Mouse (Mus musculus): Measurements from ENCODE around the gene Il9r. TPM values are rescaled to one million over a fixed set of nuclear protein-coding genes. Genes with fewer than 3 reads are reported as not detected.

Gene Il9r
- polyA plus RNA-seq, 2 experiments = 0.21 to 0.54 TPM

DNA sequence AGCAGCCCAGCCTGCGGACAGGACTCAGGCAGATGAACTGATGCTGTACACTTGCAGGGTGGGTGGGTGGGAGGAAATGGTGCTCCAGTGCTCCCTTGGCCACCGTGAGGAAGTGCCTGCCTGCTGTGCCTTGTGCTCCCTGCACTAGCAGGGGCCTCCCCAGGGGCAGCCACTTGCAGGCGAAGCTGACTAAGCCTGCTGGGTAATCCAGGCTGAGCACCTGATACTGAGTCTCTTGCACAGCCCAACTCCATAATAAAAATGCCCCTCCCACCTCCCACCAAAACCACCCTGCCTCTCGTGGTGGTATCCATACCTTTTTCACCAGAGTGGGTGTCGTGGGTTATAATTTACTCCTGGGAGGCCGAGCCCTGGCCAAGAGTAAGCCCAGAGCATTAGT, 849 bp downstream of the Il9r start:
- WGBS = 43% methylated on average over 6 of the region's 6 CpGs
- Histone ChIP-seq H3K4me1 (ENCODE audit: control insufficient read depth, insufficient read depth, low read length) (no peaks in the 10 kb centered on the region), H3K4me2 (replicated peaks; ENCODE audit: low read depth, low read length, severe bottlenecking) (no peak overlapping the region), H3K27me3 (ENCODE audit: control insufficient read depth, insufficient read depth, low read length) (no peaks in the 10 kb centered on the region), H3K27ac (replicated peaks; ENCODE audit: low read depth, low read length) (no peak overlapping the region), H3K9me3 (ENCODE audit: control insufficient read depth, low read length) (no peaks in the 10 kb centered on the region), H3K4me3 (replicated peaks; ENCODE audit: low read length) (no peak overlapping the region), H3K9ac (ENCODE audit: low read depth, low read length, severe bottlenecking) (no peak overlapping the region), H3K36me3 (ENCODE audit: control insufficient read depth, insufficient read depth, low read length) (no peaks in the 10 kb centered on the region)
- ATAC-seq (ENCODE audit: low FRiP score, low read depth) (no peak; the same call in 1 of the 2 replicates), DNase-seq (ENCODE audit: low spot score) (no peak)
- no peak for TF ChIP-seq POLR2A (IDR thresholded peaks at IDR 0.05; ENCODE audit: borderline replicate concordance, extremely low read depth, insufficient read depth, insufficient read length)

DNA sequence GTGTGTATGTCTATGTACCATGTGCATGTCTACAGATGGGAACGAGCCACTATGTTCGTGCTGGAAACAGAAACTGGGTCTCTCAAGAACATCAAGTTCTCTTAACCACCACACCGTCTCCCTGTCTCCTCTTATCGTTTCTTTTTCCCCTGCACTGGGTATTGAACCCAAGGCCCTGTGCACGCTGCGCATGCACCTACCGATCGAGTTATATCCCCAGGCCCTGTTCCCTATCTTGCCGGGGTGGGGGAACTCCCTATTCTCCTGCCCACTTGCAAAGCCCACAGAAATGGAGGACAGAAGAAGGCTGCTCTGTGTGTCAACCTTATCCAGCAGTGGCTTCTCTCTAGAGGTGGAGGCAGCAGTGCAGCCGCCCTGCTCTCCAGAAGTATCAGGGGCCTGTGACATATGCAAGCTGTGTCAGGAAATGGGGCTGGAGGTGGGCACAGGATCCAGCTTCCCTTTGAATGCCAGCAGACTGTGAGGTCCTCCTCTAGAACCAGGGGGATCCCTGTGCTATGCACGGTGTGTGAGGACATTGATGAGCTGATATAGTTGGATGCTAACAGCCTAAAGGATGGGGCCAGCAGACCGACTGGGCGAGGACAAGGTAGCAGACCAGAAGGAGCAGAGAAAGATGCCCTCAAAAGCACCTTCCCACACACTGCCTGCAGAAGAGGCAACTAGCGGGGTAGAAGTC, 1.7 kb downstream of the Il9r start:
- Histone ChIP-seq H3K4me3 (replicated peaks; ENCODE audit: low read length) (no peak overlapping the region), H3K9me3 (ENCODE audit: control insufficient read depth, low read length) (no peaks in the 10 kb centered on the region), H3K9ac (ENCODE audit: low read depth, low read length, severe bottlenecking) (no peak overlapping the region), H3K27me3 (ENCODE audit: control insufficient read depth, insufficient read depth, low read length) (no peaks in the 10 kb centered on the region), H3K27ac (replicated peaks; ENCODE audit: low read depth, low read length) (no peak overlapping the region), H3K4me2 (replicated peaks; ENCODE audit: low read depth, low read length, severe bottlenecking) (no peak overlapping the region), H3K36me3 (ENCODE audit: control insufficient read depth, insufficient read depth, low read length) (no peaks in the 10 kb centered on the region), H3K4me1 (ENCODE audit: control insufficient read depth, insufficient read depth, low read length) (no peaks in the 10 kb centered on the region)
- TF ChIP-seq POLR2A (IDR thresholded peaks at IDR 0.05; ENCODE audit: borderline replicate concordance, extremely low read depth, insufficient read depth, insufficient read length) = no peak
- DNase-seq (ENCODE audit: low spot score) (no peak), ATAC-seq (ENCODE audit: low FRiP score, low read depth) (no peak)
- 67% methylated on average over 14 of the region's 14 CpGs for WGBS

DNA sequence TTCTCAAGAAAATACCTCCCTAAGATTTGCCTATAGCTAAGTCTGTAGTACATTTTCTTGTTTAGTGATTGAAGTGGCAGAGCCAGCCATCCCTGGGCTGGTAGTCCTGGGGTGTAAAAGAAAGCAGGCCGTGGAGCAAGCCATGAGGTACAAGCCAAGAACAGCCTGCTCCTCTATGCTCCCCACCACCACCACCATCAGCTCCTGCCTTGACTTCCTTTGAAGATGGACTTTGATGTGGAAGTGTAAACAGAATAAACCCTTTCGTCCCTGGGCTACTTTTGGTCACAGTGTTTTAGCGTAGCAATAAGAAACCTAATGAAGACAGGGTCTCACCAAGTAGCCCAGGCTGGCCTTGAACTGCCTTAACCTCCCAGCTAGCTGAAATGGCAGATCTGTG, 2.3 kb downstream of the Il9r start:
- Histone ChIP-seq H3K9ac (ENCODE audit: low read depth, low read length, severe bottlenecking) (no peak overlapping the region), H3K27me3 (ENCODE audit: control insufficient read depth, insufficient read depth, low read length) (no peaks in the 10 kb centered on the region), H3K36me3 (ENCODE audit: control insufficient read depth, insufficient read depth, low read length) (no peaks in the 10 kb centered on the region), H3K27ac (replicated peaks; ENCODE audit: low read depth, low read length) (no peak overlapping the region), H3K4me2 (replicated peaks; ENCODE audit: low read depth, low read length, severe bottlenecking) (no peak overlapping the region), H3K4me3 (replicated peaks; ENCODE audit: low read length) (no peak overlapping the region), H3K4me1 (ENCODE audit: control insufficient read depth, insufficient read depth, low read length) (no peaks in the 10 kb centered on the region), H3K9me3 (ENCODE audit: control insufficient read depth, low read length) (no peaks in the 10 kb centered on the region)
- no peak for ATAC-seq (ENCODE audit: low FRiP score, low read depth)
- no peak for DNase-seq (ENCODE audit: low spot score)
- WGBS = 22% methylated on average over 3 of the region's 3 CpGs
- TF ChIP-seq POLR2A (IDR thresholded peaks at IDR 0.05; ENCODE audit: borderline replicate concordance, extremely low read depth, insufficient read depth, insufficient read length) = no peak

DNA sequence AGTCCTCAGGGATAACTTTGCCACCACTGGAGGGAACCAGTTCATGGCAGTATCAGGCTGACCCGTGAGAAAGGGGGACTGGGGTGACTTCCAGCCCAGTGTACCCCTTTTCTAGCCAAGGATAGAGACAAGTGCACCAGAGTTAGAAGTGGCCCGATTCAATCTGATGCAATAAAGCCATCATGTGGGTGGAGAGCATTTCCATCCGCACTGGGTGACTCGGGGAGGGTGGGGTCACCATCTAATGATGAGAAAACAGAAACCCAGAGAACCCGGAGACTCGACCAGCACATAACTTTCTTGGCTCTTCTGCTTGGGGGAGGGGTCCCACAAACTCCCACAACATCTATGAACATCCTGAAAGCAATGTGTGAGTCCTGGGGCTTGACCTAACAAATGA, 3.4 kb downstream of the Il9r start:
- ATAC-seq (ENCODE audit: low FRiP score, low read depth) (no peak), DNase-seq (ENCODE audit: low spot score) (no peak)
- Histone ChIP-seq H3K36me3 (ENCODE audit: control insufficient read depth, insufficient read depth, low read length) (no peaks in the 10 kb centered on the region), H3K4me3 (replicated peaks; ENCODE audit: low read length) (no peak overlapping the region), H3K4me2 (replicated peaks; ENCODE audit: low read depth, low read length, severe bottlenecking) (no peak overlapping the region), H3K27ac (replicated peaks; ENCODE audit: low read depth, low read length) (no peak overlapping the region), H3K9me3 (ENCODE audit: control insufficient read depth, low read length) (no peaks in the 10 kb centered on the region), H3K9ac (ENCODE audit: low read depth, low read length, severe bottlenecking) (no peak overlapping the region), H3K4me1 (ENCODE audit: control insufficient read depth, insufficient read depth, low read length) (no peaks in the 10 kb centered on the region), H3K27me3 (ENCODE audit: control insufficient read depth, insufficient read depth, low read length) (no peaks in the 10 kb centered on the region)
- 62% methylated on average over 6 of the region's 6 CpGs for WGBS
- no peak for TF ChIP-seq POLR2A (IDR thresholded peaks at IDR 0.05; ENCODE audit: borderline replicate concordance, extremely low read depth, insufficient read depth, insufficient read length)

DNA sequence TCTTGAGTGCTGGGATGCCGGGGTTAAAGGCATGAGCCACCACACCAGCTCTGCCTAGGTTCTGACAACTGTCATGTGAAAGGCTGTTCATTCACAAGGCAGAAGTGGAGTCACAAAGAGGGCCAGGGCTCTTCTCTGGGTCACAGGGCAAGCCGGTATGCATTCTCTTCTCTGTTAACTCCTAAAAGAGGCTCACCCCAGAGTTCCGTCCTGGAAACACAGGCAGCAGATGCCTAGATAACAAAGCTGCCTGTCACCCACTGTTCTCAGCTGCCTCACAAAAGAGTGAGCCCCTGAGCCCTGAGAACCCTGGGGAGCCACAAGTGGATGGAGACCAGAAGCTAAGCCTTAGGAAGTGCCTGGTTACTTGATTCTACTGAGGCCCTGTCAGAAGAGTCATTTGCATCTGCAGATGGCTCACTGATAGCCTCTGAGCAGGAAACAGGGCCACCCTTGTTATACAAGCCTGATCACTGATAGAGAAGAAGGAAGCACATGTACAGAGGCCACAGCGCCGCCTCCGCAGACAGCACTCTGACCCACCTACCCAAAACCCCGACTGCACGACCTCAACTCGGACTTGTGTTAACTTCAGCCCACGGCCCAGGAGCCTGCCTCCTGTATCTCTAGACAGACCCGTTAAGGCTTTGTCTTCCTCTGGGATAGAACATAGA, 4.1 kb downstream of the Il9r start:
- Histone ChIP-seq H3K27me3 (ENCODE audit: control insufficient read depth, insufficient read depth, low read length) (no peaks in the 10 kb centered on the region), H3K4me3 (replicated peaks; ENCODE audit: low read length) (no peak overlapping the region), H3K9me3 (ENCODE audit: control insufficient read depth, low read length) (no peaks in the 10 kb centered on the region), H3K4me2 (replicated peaks; ENCODE audit: low read depth, low read length, severe bottlenecking) (no peak overlapping the region), H3K9ac (ENCODE audit: low read depth, low read length, severe bottlenecking) (no peak overlapping the region), H3K36me3 (ENCODE audit: control insufficient read depth, insufficient read depth, low read length) (no peaks in the 10 kb centered on the region), H3K27ac (replicated peaks; ENCODE audit: low read depth, low read length) (no peak overlapping the region), H3K4me1 (ENCODE audit: control insufficient read depth, insufficient read depth, low read length) (no peaks in the 10 kb centered on the region)
- TF ChIP-seq POLR2A (IDR thresholded peaks at IDR 0.05; ENCODE audit: borderline replicate concordance, extremely low read depth, insufficient read depth, insufficient read length) = no peak
- no peak for DNase-seq (ENCODE audit: low spot score)
- WGBS = 39% methylated on average over 11 of the region's 11 CpGs
- no peak for ATAC-seq (ENCODE audit: low FRiP score, low read depth)
